Mouse (Mus musculus): ENCODE measurements around the gene Krit1.
"Not testable (repeated sequence)": the region's sequence is repeated elsewhere in the genome, so short reads cannot be mapped to it uniquely, and the experiment has no call there.

The Krit1 gene

DNA sequence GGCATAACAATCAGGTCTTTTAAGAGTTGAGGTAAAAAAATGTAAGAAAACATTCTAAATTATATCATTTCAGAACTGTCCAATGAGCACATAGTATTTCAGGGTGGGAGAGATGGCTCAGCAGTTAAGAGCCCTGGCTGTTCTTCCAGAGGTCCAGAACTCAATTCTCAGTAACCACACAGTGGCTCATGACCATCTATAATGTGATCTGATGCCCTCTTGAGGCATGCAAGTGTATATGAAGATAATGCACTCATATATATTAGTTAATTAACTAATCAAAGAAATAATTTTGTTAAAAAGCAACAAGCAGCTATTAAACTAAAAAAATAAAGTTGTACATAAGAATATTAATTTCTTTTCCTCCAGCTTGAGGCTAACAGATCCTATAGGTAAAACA, 86.2 kb downstream of the Krit1 start:
- no peak for DNase-seq (ENCODE audit: low spot score in 2 of 2)

GRCm38 (mm10) chr5:3893459-3894293, 90.7 kb downstream of the Krit1 start, which contains the start of gene Mterf1a:
Gene Mterf1a (minus strand): TSS chr5:3893933.
- peak; percentile 14 to 38 for DNase-seq (ENCODE audit: low spot score in 2 of 2)

DNA sequence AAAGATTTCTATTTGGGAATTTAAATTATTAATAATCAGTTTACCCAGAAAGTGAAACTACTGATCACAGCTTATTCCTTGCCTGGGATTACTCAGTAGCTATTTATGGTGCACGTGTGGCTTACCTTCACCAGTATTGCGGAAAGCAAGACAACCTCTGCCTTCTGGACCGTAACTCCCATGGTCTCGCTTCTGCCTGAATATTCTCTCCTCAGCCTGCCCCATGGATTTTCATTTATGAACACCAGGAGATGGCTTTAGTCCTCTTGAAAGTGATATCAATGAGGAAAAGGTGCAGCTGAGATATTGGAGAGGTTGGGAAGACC, 91.3 kb downstream of the Krit1 start:
- DNase-seq (ENCODE audit: low spot score in 2 of 2): not testable (repeated sequence)
